Mouse (Mus musculus) liver, embryonic 11.5 days (tissue): Measurements from ENCODE around the gene Gm16223. TPM values are rescaled to one million over a fixed set of nuclear protein-coding genes. Genes with fewer than 3 reads are reported as not detected.

ENCODE experiments used
- ATAC-seq: fragments of 200-750 bp; cut with Nextera tagmentation; replicated peaks from 2 replicates; pipeline ENCODE4 v1.8.0; 2017; ENCODE audit warnings: moderate number of reproducible peaks, mild to moderate bottlenecking, moderate TSS enrichment, moderate library complexity; ENCODE audit not compliant: low FRiP score
- DNase-seq: peaks from one replicate; pipeline ENCODE4 v3.0.0-alpha.2; 2017; ENCODE audit warnings: low spot score
- H3K27ac ChIP-seq: fragments of 300-500 bp; sonication (generic); 2 replicates; pipeline ENCODE4 v1.5.1; 2014; ENCODE audit warnings: mild to moderate bottlenecking, low read depth, low read length, control low read depth
- H3K27me3 ChIP-seq: fragments of 300-500 bp; sonication (generic); replicated peaks from 2 replicates; pipeline ENCODE4 v1.6.1; 2014; ENCODE audit warnings: low read length, mixed read lengths; ENCODE audit not compliant: control insufficient read depth, insufficient read depth
- H3K36me3 ChIP-seq: fragments of 300-500 bp; sonication (generic); 2 replicates; pipeline ENCODE4 v1.6.1; 2014; ENCODE audit warnings: mild to moderate bottlenecking, low read length, moderate library complexity, mixed read lengths; ENCODE audit not compliant: control insufficient read depth, insufficient read depth
- H3K4me1 ChIP-seq: fragments of 300-500 bp; sonication (generic); replicated peaks from 2 replicates; pipeline ENCODE4 v1.6.1; 2014; ENCODE audit warnings: low read length, mixed read lengths; ENCODE audit not compliant: control insufficient read depth, insufficient read depth
- H3K4me2 ChIP-seq: fragments of 300-500 bp; sonication (generic); 2 replicates; pipeline ENCODE4 v1.6.1; 2014; ENCODE audit warnings: mild to moderate bottlenecking, control low read depth, moderate library complexity
- H3K4me3 ChIP-seq: fragments of 300-500 bp; sonication (generic); 2 replicates; pipeline ENCODE4 v1.5.1; 2014; ENCODE audit warnings: low read depth, low read length, control low read depth
- H3K9ac ChIP-seq: fragments of 300-500 bp; sonication (generic); 2 replicates; pipeline ENCODE4 v1.6.1; 2014; ENCODE audit warnings: low read depth, low read length, control low read depth
- H3K9me3 ChIP-seq: fragments of 300-500 bp; sonication (generic); 2 replicates; pipeline ENCODE4 v1.6.1; 2016; ENCODE audit warnings: low read length, inconsistent platforms, mixed read lengths; ENCODE audit not compliant: control insufficient read depth
- WGBS: fragments of 180-500 bp; shearing (Covaris S2); extraction: QIAGEN DNeasy Blood & Tissue Kit; methylation state at CpG from one replicate; pipeline ENCODE4 v1.1.7; 2014; 5-methylcytosine and 5-hydroxymethylcytosine counted together
- polyA plus RNA-seq: library from polyadenylated mRNA; unstranded; fragments of >200 nt; fragmentation: Nextera tagmentation; extraction: Ambion mirVana; gene quantifications from 2 replicates; pipeline ENCODE4 v1.2.1, GENCODE M21; 2014

Gene Gm16223
- polyA plus RNA-seq, 1 experiment from 2014 or later, result not detected

DNA sequence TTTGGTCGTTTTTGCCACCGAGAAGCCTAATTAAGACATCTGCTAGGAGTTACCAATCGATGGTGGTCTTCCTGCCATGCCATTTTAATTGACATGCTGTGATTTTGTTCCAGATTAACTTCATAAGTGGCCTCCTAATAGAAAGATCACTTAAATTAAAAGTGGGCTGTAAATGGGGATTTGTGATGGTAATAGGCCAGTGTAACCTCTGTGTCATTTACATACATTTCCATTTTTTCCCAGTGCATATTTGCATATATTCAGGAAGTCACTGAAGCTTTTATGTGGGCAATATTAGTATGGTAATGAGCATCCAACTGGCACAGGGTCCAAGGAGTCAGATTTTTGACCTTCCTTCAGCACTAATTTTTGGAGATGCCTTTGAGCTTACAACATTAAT lies 130.7 kb downstream of the Gm16223 start:
- Histone ChIP-seq H3K4me3 (no peak overlapping the region), H3K9me3 (no peaks in the 10 kb centered on the region), H3K27me3 (no peaks in the 10 kb centered on the region), H3K36me3 (no peaks in the 10 kb centered on the region), H3K4me2 (no peak overlapping the region), H3K4me1 (no peaks in the 10 kb centered on the region), H3K27ac (no peak overlapping the region), H3K9ac (no peak overlapping the region)
- WGBS, result 70% methylated on average over 3 of the region's 3 CpGs
- no peak for ATAC-seq
- DNase-seq, result no peak

DNA sequence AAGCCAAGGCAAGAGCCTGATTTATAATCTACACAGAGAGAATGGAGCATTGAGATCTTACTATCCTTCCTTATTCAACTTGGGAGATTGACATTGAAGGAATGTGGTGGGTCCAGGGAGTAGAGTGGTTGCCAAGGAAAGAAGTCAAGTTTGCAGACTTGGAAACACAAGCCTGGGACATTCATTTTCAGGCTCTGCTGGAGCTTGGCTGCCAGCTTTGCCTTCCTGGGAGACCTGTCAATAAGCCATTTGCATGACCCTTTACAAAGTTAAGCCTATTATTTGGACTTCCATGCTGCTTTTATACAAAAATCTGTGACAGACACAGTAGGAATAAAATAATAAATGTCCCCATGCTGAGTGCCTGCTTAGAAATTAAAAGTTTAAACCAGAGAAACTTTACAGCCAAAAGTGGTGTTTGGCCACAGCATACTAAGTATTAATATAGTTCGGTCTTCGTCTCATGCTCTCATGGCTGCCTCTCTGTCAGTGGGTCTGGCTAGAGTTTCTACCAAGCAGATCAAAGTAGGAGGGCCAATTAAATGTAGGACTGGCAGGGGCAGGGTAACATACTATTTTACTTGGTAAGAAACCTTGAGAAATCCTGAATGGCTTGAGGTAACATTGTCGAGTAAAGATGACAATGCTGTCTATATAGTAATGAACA lies 139.8 kb downstream of the Gm16223 start:
- H3K36me3 ChIP-seq, result no peaks in the 10 kb centered on the region
- no peak overlapping the region for H3K4me3 ChIP-seq
- ATAC-seq, result no peak
- H3K4me1 ChIP-seq, result no peaks in the 10 kb centered on the region
- H3K27me3 ChIP-seq, result no peaks in the 10 kb centered on the region
- 90% methylated on average over 3 of the region's 3 CpGs for WGBS
- no peak overlapping the region for H3K4me2 ChIP-seq
- H3K9me3 ChIP-seq, result no peaks in the 10 kb centered on the region
- no peak overlapping the region for H3K27ac ChIP-seq
- no peak overlapping the region for H3K9ac ChIP-seq
- DNase-seq, result no peak

- 69% methylated on average over 4 of the region's 4 CpGs for WGBS
- H3K9me3 ChIP-seq, result no peaks in the 10 kb centered on the region
- H3K27ac ChIP-seq, result no peak overlapping the region
- H3K9ac ChIP-seq, result no peak overlapping the region
- no peak overlapping the region for H3K4me3 ChIP-seq
- H3K4me2 ChIP-seq, result no peak overlapping the region
- ATAC-seq (no peak), DNase-seq (no peak)
- no peaks in the 10 kb centered on the region for H3K36me3 ChIP-seq
- H3K4me1 ChIP-seq, result no peaks in the 10 kb centered on the region
- no peaks in the 10 kb centered on the region for H3K27me3 ChIP-seq
Observed at GRCm38 (mm10) chr5:42211554-42212338, 144.0 kb downstream of the Gm16223 start.

- no peak for DNase-seq
- no peaks in the 10 kb centered on the region for H3K27me3 ChIP-seq
- no peaks in the 10 kb centered on the region for H3K4me1 ChIP-seq
- H3K4me2 ChIP-seq, result no peak overlapping the region
- no peaks in the 10 kb centered on the region for H3K9me3 ChIP-seq
- WGBS, result 84% methylated on average over 4 of the region's 4 CpGs
- no peak overlapping the region for H3K4me3 ChIP-seq
- no peak overlapping the region for H3K27ac ChIP-seq
- ATAC-seq, result no peak
- H3K9ac ChIP-seq, result no peak overlapping the region
- H3K36me3 ChIP-seq, result no peaks in the 10 kb centered on the region
Observed at GRCm38 (mm10) chr5:42212353-42212752, 144.6 kb downstream of the Gm16223 start.

DNA sequence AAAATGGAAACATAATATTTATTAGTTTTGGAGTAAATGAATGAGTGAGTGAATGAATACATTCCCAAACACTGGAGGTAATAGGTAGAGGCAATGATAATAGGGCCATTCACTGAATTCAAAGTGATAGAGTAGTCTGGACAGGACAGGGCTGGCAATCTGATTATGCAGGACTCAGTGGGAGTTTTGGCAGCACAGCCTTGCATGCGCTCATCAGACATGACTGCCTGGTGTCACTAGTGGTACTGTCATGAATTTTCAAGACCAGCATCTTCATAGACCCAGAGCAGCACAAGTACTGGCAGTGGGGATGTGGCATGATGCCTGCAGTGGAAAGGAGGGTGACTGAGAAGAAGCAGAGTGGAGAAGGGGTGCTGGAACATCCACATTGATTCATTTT lies 157.1 kb downstream of the Gm16223 start:
- no peak for DNase-seq
- Histone ChIP-seq H3K27me3 (no peaks in the 10 kb centered on the region), H3K27ac (no peak overlapping the region), H3K36me3 (no peaks in the 10 kb centered on the region), H3K9me3 (no peaks in the 10 kb centered on the region), H3K4me1 (no peaks in the 10 kb centered on the region), H3K4me3 (no peak overlapping the region), H3K9ac (no peak overlapping the region), H3K4me2 (no peak overlapping the region)
- 57% methylated on average over 1 of the region's 1 CpGs for WGBS
- ATAC-seq, result no peak

- H3K9ac ChIP-seq, result no peak overlapping the region
- H3K36me3 ChIP-seq, result no peaks in the 10 kb centered on the region
- H3K4me2 ChIP-seq, result no peak overlapping the region
- no peak overlapping the region for H3K27ac ChIP-seq
- H3K4me3 ChIP-seq, result no peak overlapping the region
- H3K9me3 ChIP-seq, result no peaks in the 10 kb centered on the region
- DNase-seq (no peak), ATAC-seq (no peak)
- H3K27me3 ChIP-seq, result no peaks in the 10 kb centered on the region
- 55% methylated on average over 2 of the region's 2 CpGs for WGBS
- no peaks in the 10 kb centered on the region for H3K4me1 ChIP-seq
Observed at GRCm38 (mm10) chr5:42228631-42229030, 160.9 kb downstream of the Gm16223 start.

DNA sequence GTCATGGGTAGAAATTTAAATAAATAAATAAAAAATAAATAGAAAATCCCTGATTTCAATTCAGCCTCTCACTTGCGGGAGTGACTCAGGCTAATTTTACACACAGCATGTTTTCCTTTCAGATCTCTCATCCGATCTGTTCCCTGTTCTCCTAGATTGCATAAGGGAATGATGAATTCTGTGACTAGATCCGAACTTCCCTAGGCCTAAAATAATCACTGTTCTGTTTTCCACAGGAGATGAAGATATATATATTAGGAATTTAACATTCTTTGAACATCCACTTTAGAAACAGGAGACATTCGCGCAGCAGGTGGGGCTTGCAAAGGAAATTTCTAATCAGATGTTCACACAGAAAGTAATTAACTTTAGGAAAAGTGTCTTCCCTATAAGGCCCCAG lies 171.5 kb downstream of the Gm16223 start:
- WGBS, result 70% methylated on average over 5 of the region's 5 CpGs
- no peak overlapping the region for H3K27ac ChIP-seq
- H3K4me3 ChIP-seq, result no peak overlapping the region
- DNase-seq, result no peak
- H3K9me3 ChIP-seq, result no peaks in the 10 kb centered on the region
- no peaks in the 10 kb centered on the region for H3K4me1 ChIP-seq
- H3K27me3 ChIP-seq, result no peaks in the 10 kb centered on the region
- no peak overlapping the region for H3K4me2 ChIP-seq
- H3K9ac ChIP-seq, result no peak overlapping the region
- H3K36me3 ChIP-seq, result no peaks in the 10 kb centered on the region
- ATAC-seq, result no peak

GRCm38 (mm10) chr5:42239806-42240205 lies 172.0 kb downstream of the Gm16223 start:
- H3K36me3 ChIP-seq, result no peaks in the 10 kb centered on the region
- H3K27ac ChIP-seq, result no peak overlapping the region
- no peak overlapping the region for H3K9ac ChIP-seq
- no peaks in the 10 kb centered on the region for H3K4me1 ChIP-seq
- H3K4me3 ChIP-seq, result no peak overlapping the region
- no peaks in the 10 kb centered on the region for H3K27me3 ChIP-seq
- H3K9me3 ChIP-seq, result no peaks in the 10 kb centered on the region
- DNase-seq, result no peak
- H3K4me2 ChIP-seq, result no peak overlapping the region
- no peak for ATAC-seq

DNA sequence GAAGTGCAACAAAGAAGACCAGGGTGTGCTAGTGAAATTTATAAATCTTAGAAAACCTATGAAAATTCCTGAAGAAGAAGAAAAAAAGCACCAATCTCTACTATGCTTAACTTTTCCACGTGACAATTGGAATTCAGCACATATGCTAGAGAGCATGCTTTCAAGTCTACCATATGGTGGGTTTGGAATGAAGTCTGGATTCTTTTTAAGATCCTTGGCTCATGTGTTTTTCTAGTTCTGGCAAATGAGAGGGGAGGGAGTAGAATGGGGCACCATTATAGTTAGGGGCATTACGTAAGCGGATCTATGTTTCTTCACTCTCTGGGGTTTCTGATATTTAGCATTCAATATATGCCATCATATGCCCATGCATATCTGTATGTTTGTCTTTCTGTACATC lies 182.6 kb downstream of the Gm16223 start:
- Histone ChIP-seq H3K4me2 (no peak overlapping the region), H3K27ac (no peak overlapping the region), H3K36me3 (no peaks in the 10 kb centered on the region), H3K4me3 (no peak overlapping the region), H3K27me3 (no peaks in the 10 kb centered on the region), H3K9ac (no peak overlapping the region), H3K9me3 (no peaks in the 10 kb centered on the region), H3K4me1 (no peaks in the 10 kb centered on the region)
- no peak for ATAC-seq
- no peak for DNase-seq
- 84% methylated on average over 3 of the region's 3 CpGs for WGBS
